Mouse (Mus musculus) ES-Bruce4 (cell line): ENCODE results near the gene Cyren. TPM values are rescaled to one million over a fixed set of nuclear protein-coding genes. Genes with fewer than 3 reads are reported as not detected.

Experiments used
- H3K27ac ChIP-seq: 2 replicates; pipeline ENCODE4 v1.5.1; 2012; ENCODE audit warnings: low read length, inconsistent platforms; ENCODE audit not compliant: insufficient read depth
- H3K27me3 ChIP-seq: 2 replicates; pipeline ENCODE4 v1.6.1; 2012; ENCODE audit warnings: mild to moderate bottlenecking, low read length, inconsistent platforms; ENCODE audit not compliant: control insufficient read depth, poor library complexity, insufficient read depth, severe bottlenecking
- H3K36me3 ChIP-seq: 2 replicates; pipeline ENCODE4 v1.6.1; 2012; ENCODE audit warnings: inconsistent platforms, mild to moderate bottlenecking, low read length, moderate library complexity; ENCODE audit not compliant: control insufficient read depth, poor library complexity, insufficient read depth, severe bottlenecking
- H3K4me1 ChIP-seq: one replicate; pipeline ENCODE4 v1.8.1; 2011; ENCODE audit warnings: low read length; ENCODE audit not compliant: control insufficient read depth, insufficient read depth
- H3K4me3 ChIP-seq: 2 replicates; pipeline ENCODE4 v1.5.1; 2011; ENCODE audit warnings: low read depth, mild to moderate bottlenecking, low read length
- H3K9ac ChIP-seq: 2 replicates; pipeline ENCODE4 v1.6.1; 2012; ENCODE audit warnings: low read depth, mild to moderate bottlenecking, inconsistent platforms; ENCODE audit not compliant: poor library complexity, severe bottlenecking
- H3K9me3 ChIP-seq: replicated peaks from 2 replicates; pipeline ENCODE4 v1.6.1; 2012; ENCODE audit warnings: mild to moderate bottlenecking, low read length, inconsistent platforms; ENCODE audit not compliant: control insufficient read depth, poor library complexity, insufficient read depth, severe bottlenecking
- CTCF ChIP-seq: IDR thresholded peaks from one replicate; pipeline ENCODE4 v1.8.1; 2011; ENCODE audit warnings: low read depth, low read length
- EP300 ChIP-seq: IDR thresholded peaks from 2 replicates; pipeline ENCODE4 v1.6.1; 2011; ENCODE audit warnings: low read depth, low read length; ENCODE audit not compliant: insufficient read depth
- POLR2A ChIP-seq: IDR thresholded peaks from one replicate; pipeline ENCODE4 v1.8.1; 2011; ENCODE audit warnings: low read length; ENCODE audit not compliant: insufficient read depth
- polyA plus RNA-seq: library from polyadenylated mRNA; stranded (reverse); fragments of >200 nt; gene quantifications from 2 replicates; pipeline ENCODE4 v1.2.4, GENCODE M21; 2011; ENCODE audit warnings: low read depth; ENCODE audit not compliant: missing spikeins, insufficient read depth, insufficient read length

The Cyren gene
- polyA plus RNA-seq, 1 experiment, result 9.7 TPM

DNA sequence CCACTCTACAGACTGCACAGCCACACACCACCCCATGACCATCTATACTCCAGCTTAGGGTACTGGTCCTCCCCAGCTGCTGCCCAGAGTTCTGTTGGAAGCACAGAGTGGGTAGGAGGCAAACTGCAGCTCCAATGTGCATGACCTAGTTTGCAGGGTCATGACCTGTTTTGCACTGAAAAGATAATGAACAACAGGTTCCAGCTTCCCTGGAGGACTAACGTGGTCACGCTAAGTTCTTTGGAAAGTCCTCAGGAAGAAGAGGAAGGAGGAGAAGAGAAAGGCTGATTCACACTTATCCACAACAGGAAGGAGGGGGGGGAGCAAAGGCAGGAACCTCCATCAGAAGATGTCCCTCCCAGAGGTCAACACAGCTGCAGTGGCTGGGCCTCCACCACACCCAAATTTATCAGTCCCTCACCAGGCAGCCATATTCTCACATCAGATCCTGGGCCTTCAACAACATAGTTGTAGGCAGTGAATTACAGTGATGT lies 29.3 kb upstream of the Cyren start:
- Histone ChIP-seq H3K4me3 (no peak overlapping the region), H3K36me3 (peaks cover 23% of the 10 kb centered on the region), H3K27ac (no peak overlapping the region), H3K4me1 (peaks cover 2% of the 10 kb centered on the region), H3K9ac (no peak overlapping the region), H3K9me3 (no peaks in the 10 kb centered on the region), H3K27me3 (no peaks in the 10 kb centered on the region)
- TF ChIP-seq CTCF, result no peak
- no peak for TF ChIP-seq EP300
- TF ChIP-seq POLR2A, result no peak

DNA sequence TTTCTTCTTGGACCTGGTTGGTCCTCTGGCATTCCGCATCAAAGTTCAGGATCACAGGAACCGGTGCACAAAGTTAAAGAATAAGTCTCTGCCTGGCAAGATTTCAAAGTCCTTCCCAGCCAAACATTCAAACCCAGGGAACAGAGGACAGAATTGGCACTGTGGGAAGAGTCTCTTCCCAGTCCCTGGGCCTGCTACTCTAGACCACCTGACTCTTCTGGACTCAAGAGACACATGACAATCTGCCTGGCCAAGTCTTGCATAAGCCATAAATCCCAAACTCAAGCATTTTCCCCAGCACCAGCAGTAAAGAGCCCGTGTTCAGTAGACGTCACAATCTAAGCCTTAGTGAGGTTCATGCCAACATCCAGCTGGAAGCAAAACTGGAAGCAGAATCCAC lies 28.8 kb upstream of the Cyren start:
- TF ChIP-seq CTCF (no peak), EP300 (no peak), POLR2A (no peak)
- Histone ChIP-seq H3K9me3 (no peaks in the 10 kb centered on the region), H3K4me1 (peaks cover 2% of the 10 kb centered on the region), H3K36me3 (peaks cover 23% of the 10 kb centered on the region), H3K27ac (no peak overlapping the region), H3K9ac (no peak overlapping the region), H3K4me3 (no peak overlapping the region), H3K27me3 (no peaks in the 10 kb centered on the region)

DNA sequence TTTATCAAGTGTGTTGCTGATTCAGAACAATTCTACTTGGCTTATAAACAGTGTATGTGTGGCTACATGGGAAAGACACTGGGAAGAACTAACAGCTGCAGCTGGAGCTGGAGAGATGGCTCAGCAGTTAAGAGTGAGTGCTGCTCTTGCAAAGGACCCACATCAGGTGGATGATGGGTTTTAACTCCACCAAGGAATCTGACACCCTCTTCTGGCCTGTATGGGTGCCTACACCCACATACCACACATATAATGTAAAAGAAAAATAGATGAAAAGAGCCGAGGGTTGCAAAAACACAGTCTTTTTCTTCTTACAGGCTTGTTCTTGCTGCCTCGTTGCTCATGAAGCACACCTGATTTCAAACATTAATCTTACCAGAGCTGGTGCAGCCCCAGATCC lies 28.3 kb upstream of the Cyren start:
- Histone ChIP-seq H3K9me3 (no peaks in the 10 kb centered on the region), H3K27me3 (no peaks in the 10 kb centered on the region), H3K9ac (no peak overlapping the region), H3K36me3 (peaks cover 23% of the 10 kb centered on the region), H3K27ac (no peak overlapping the region), H3K4me1 (peaks cover 2% of the 10 kb centered on the region), H3K4me3 (no peak overlapping the region)
- no peak for TF ChIP-seq EP300
- no peak for TF ChIP-seq POLR2A
- no peak for TF ChIP-seq CTCF

GRCm38 (mm10) chr6:34904361-34904760 lies 26.5 kb upstream of the Cyren start:
- H3K9ac ChIP-seq, result no peak overlapping the region
- no peak overlapping the region for H3K4me3 ChIP-seq
- H3K4me1 ChIP-seq, result no peaks in the 10 kb centered on the region
- TF ChIP-seq POLR2A (no peak), EP300 (no peak), CTCF (no peak)
- no peaks in the 10 kb centered on the region for H3K27me3 ChIP-seq
- H3K9me3 ChIP-seq, result no peaks in the 10 kb centered on the region
- no peak overlapping the region for H3K27ac ChIP-seq
- peaks cover 23% of the 10 kb centered on the region for H3K36me3 ChIP-seq

DNA sequence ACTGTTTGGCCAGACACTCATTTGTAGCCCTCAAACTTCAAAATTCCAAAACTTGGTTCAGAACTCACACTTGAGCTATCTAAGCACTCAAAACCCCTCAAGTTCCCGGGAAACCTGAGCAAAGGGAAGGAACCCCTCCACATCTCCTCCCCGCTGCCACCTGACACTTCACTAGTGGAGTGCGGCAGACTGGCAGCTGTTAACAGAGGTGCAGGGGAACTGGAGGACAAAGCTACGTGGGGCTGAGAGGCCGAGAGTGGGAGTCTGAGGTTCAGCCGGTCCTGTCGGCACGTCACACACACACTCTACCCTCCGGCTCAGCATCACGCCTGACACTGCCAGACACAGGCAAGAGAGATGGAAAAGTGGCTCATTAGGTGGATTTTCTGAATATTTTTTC lies 26.0 kb upstream of the Cyren start:
- Histone ChIP-seq H3K27ac (no peak overlapping the region), H3K9ac (no peak overlapping the region), H3K4me3 (no peak overlapping the region), H3K9me3 (no peaks in the 10 kb centered on the region), H3K27me3 (no peaks in the 10 kb centered on the region), H3K4me1 (no peaks in the 10 kb centered on the region), H3K36me3 (peaks cover 23% of the 10 kb centered on the region)
- no peak for TF ChIP-seq CTCF
- no peak for TF ChIP-seq POLR2A

DNA sequence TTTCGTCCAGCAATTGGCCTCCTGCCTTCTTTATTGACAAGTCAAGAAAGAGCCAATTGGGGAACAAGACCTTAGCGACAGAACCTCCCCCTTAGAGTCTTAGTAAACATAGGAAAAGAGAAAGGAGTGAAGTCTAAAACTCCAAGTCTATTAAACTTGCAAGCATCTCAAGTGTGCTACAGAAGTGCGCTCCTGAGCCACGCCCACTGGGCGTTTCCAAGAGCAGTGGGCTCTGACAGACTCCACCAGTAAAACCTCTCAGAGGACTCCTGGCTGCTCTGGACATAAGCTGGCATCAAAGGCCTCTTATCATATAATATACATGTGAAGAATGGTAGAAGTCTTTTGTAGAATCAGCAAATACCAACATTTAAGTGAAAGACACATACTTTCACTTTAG lies 25.6 kb upstream of the Cyren start:
- no peak overlapping the region for H3K27ac ChIP-seq

GRCm38 (mm10) chr6:34902578-34902977 lies 24.7 kb upstream of the Cyren start:
- Histone ChIP-seq H3K4me1 (no peaks in the 10 kb centered on the region), H3K36me3 (peaks cover 16% of the 10 kb centered on the region), H3K9me3 (no peaks in the 10 kb centered on the region), H3K9ac (no peak overlapping the region), H3K27ac (no peak overlapping the region), H3K27me3 (no peaks in the 10 kb centered on the region), H3K4me3 (no peak overlapping the region)
- TF ChIP-seq EP300 (no peak), POLR2A (no peak), CTCF (no peak)

More for the DNA sequence above, 25.6 kb upstream of the Cyren start:
- H3K36me3 ChIP-seq, result peaks cover 23% of the 10 kb centered on the region
- H3K4me1 ChIP-seq, result no peaks in the 10 kb centered on the region
- no peak overlapping the region for H3K9ac ChIP-seq
- H3K4me3 ChIP-seq, result no peak overlapping the region
- H3K9me3 ChIP-seq, result no peaks in the 10 kb centered on the region
- TF ChIP-seq CTCF, result no peak
- no peak for TF ChIP-seq POLR2A
- H3K27me3 ChIP-seq, result no peaks in the 10 kb centered on the region
